Mouse (Mus musculus) ES-E14 (cell line): Measurements from ENCODE around the gene Mup8.
"Not testable (repeated sequence)": the region's sequence is repeated elsewhere in the genome, so short reads cannot be mapped to it uniquely, and the experiment has no call there.

ENCODE experiments used
- CHD2 ChIP-seq: IDR thresholded peaks from 2 replicates; pipeline ENCODE4 v1.6.1; 2014; ENCODE audit warnings: mild to moderate bottlenecking, low read depth, low read length, inconsistent platforms
- HCFC1 ChIP-seq: IDR thresholded peaks from 2 replicates; pipeline ENCODE4 v1.6.1; 2012; ENCODE audit warnings: low read length, inconsistent platforms, borderline replicate concordance; ENCODE audit not compliant: insufficient read depth
- MAFK ChIP-seq: IDR thresholded peaks from 2 replicates; pipeline ENCODE4 v1.6.1; 2014; ENCODE audit warnings: mild to moderate bottlenecking, low read depth, low read length, inconsistent platforms; ENCODE audit not compliant: insufficient read depth
- ZC3H11A ChIP-seq: IDR thresholded peaks from 2 replicates; pipeline ENCODE4 v1.6.1; 2012; ENCODE audit warnings: low read depth, mild to moderate bottlenecking, inconsistent platforms, low read length, borderline replicate concordance
- ZNF384 ChIP-seq: IDR thresholded peaks from 2 replicates; pipeline ENCODE4 v1.6.1; 2012; ENCODE audit warnings: low read depth, low read length, inconsistent platforms

- TF ChIP-seq MAFK, CHD2, HCFC1, ZNF384, ZC3H11A: not testable (repeated sequence)
Measured at GRCm38 (mm10) chr4:60222499-60222898, at the start of gene Mup8.
